Mouse (Mus musculus): ENCODE results near the gene Dnmt3a. TPM values are rescaled to one million over a fixed set of nuclear protein-coding genes. Genes with fewer than 3 reads are reported as not detected.

Dnmt3a gene
- polyA plus RNA-seq, 1 experiment = 12.6 TPM

DNA sequence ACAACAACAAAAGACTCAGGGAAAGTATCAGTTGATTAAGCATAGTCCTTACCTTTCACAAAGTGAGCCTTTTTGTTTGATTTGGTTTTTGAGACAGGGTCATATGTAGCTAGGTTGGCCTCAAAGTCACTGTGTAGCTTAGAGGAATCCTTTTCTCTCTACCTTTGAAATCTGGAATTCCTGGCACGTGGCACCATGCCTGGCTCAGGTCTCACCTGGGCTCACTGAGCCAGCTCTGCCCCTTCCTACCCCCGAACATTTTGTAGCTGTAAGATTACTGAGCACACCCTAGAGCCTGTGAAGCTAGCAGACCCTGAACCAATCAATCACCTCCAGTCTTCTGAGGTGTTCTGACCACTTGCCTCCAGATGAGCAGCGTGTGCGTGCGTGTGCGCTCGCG is 58.4 kb downstream of the Dnmt3a start:
- Histone ChIP-seq H3K4me1 (ENCODE audit: control insufficient read depth, insufficient read depth, insufficient read length, low read length) (peaks cover 18% of the 10 kb centered on the region), H3K4me3 (ENCODE audit: insufficient read depth, low read depth, low read length) (no peak overlapping the region)

DNA sequence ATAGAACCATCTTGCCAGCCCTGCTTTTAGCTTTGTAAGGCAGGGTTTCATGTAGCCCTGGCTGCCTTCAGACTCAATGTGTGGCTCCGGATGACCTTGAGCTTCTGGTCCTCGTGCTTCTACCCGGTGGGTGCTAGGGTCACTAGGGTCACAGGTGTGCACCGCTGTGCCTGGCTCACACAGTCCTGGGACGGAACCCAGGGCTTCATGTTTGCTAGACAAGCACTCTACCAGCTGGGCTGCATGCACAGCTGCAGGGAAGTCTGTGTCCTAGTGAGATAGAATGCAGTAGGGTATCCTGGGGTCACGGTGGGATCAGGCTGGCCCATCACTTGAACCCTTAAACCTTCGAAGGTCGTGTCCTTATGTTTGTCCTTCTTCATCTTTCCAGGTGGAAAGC is 59.8 kb downstream of the Dnmt3a start:
- H3K4me3 ChIP-seq (ENCODE audit: insufficient read depth, low read depth, low read length) = no peak overlapping the region
- peaks cover 10% of the 10 kb centered on the region for H3K4me1 ChIP-seq (ENCODE audit: control insufficient read depth, insufficient read depth, insufficient read length, low read length)
- no peak overlapping the region for H3K27ac ChIP-seq (replicated peaks; ENCODE audit: low read depth, low read length)

More for the DNA sequence above, 58.4 kb downstream of the Dnmt3a start:
- no peak overlapping the region for H3K27ac ChIP-seq (replicated peaks; ENCODE audit: low read depth, low read length)

DNA sequence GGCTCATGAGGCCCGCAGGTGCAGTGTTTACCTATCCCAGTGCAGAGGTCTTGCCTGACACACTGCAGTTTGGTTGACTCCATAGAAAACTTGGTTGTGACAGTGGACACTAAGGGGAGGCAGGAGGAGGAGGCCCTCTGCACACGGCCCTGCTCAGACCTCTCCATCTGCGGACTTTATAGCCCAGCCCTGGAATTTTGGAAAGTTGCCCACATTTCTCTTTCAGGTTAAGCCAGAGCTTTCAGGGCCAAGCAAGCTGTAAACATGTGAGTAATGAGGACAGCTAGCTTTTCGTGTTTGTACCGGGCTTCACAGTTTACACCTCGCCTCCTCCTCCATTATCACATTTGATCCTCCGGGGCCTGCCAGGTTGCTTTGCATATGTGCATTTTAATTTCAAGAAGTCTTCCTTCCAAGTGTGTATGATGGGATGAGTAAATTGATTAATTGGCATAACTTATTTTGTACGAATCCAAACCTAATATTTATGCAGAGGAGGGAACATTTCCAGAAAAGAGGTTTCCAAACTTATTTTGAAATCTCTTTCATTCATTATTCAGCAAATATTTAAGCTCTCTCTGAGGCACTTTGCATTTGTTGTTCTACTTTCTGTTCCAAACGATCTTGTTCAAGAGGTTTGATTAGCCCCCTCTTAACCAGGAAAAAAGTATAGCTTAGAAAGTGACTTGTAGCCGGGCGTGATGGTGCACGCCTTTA is 61.0 kb downstream of the Dnmt3a start:
- H3K4me3 ChIP-seq (ENCODE audit: insufficient read depth, low read depth, low read length) = no peak overlapping the region
- peaks cover 14% of the 10 kb centered on the region for H3K4me1 ChIP-seq (ENCODE audit: control insufficient read depth, insufficient read depth, insufficient read length, low read length)
- H3K27ac ChIP-seq (replicated peaks; ENCODE audit: low read depth, low read length) = no peak overlapping the region

DNA sequence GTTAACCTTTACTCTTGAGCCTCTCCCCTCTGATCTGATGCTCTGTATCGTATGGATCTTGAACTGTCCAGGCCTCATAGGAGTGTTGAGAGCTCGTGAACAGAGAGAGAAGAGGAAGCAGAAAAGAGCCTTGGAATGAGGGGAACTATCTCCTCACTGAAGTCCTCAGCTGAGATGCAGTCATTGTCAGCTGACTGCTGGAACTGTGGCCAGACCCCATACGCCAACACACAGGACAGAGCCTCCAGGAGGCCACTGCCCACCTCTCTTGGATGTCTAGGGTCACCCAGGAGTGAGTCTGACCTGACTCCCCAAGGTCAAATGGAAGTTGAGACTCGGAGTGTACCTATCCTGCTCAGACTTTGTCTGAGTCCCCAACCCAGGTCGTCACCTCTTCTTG is 62.3 kb downstream of the Dnmt3a start:
- peaks cover 27% of the 10 kb centered on the region for H3K4me1 ChIP-seq (ENCODE audit: control insufficient read depth, insufficient read depth, insufficient read length, low read length)
- peak overlapping the region; percentile 66 for H3K27ac ChIP-seq (replicated peaks; ENCODE audit: low read depth, low read length)
- no peak overlapping the region for H3K4me3 ChIP-seq (ENCODE audit: insufficient read depth, low read depth, low read length)

DNA sequence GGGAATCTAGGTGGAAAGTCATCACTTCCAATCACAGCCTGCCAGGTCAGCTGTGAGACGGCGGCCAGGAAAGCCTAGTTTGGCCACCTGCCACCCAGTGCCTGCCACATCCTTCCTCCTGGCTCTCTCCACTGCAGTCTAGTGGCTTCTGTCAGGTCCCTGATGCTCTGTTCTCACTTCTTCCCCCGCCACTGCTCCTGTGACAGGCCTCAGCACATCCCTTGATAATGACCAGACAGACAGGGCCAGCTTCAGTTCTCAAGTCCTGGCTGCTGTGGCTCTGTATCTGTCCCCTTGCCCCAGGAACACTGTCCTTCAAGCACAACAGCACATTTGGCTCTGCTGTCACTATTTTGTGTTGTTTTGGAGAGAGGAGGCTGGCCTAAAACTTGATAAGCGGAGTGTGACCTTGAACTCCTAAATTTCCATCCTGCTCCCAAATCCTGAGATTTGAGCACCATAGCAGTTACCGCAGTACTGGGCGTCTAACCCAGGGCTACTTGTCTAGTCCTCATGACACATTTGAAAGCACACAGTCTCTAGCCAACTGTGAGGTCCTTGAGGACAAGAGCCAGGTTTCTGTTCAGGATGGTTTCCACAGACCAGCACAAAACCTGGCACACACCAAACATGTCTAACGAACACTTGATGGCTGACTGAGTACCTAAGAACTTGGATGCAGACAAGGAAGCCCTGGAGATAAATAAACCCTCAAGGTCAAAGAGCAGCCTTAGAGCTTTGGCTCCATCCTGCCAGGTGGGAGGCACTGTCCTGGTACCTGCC is 63.1 kb downstream of the Dnmt3a start:
- peaks cover 32% of the 10 kb centered on the region for H3K4me1 ChIP-seq (ENCODE audit: control insufficient read depth, insufficient read depth, insufficient read length, low read length)
- peak overlapping the region; percentile 66 for H3K27ac ChIP-seq (replicated peaks; ENCODE audit: low read depth, low read length)
- H3K4me3 ChIP-seq (ENCODE audit: insufficient read depth, low read depth, low read length) = no peak overlapping the region

GRCm38 (mm10) chr12:3870024-3870423 is 64.2 kb downstream of the Dnmt3a start:
- H3K4me3 ChIP-seq (ENCODE audit: insufficient read depth, low read depth, low read length) = no peak overlapping the region
- 0 out of 2 replicates have a peak overlapping the region, but pooled peaks have one; percentile 27 for H3K27ac ChIP-seq (replicated peaks; ENCODE audit: low read depth, low read length)
- H3K4me1 ChIP-seq (ENCODE audit: control insufficient read depth, insufficient read depth, insufficient read length, low read length) = peaks cover 34% of the 10 kb centered on the region

DNA sequence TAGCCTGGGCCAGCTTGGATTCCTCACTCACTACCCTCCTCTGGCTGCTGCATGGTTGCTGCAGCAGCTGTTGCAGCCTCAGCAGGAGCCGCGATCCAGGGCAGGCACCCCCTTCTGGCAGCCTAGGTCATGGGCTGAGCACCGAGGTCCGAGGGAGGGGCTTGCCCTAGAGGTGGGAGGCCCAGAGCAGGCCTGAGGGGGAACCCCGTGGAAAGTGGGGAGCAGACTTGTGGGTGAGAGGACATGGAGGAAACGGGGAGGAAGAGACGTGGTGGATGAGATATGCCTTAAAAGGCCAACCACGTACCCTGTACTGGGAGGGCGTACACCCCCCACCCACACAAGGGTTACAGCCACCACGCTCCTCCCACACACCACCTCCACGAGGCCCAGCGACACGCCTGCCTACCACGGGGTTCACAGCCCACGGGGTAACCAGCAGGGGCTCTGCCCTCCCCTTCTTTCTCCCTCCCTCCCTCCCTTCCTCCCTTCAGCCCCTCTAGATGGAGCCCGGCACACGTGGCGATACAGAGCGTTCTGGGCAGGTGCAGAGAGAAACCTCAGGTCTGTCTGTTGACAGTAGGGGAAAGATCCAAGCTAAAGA is 65.2 kb downstream of the Dnmt3a start:
- H3K4me1 ChIP-seq (ENCODE audit: control insufficient read depth, insufficient read depth, insufficient read length, low read length) = peaks cover 34% of the 10 kb centered on the region
- H3K4me3 ChIP-seq (ENCODE audit: insufficient read depth, low read depth, low read length) = no peak overlapping the region
- H3K27ac ChIP-seq (replicated peaks; ENCODE audit: low read depth, low read length) = peak overlapping the region; percentile 19; the same call in 1 of the 2 replicates

- Histone ChIP-seq H3K27ac (replicated peaks; ENCODE audit: low read depth, low read length) (peak overlapping the region; percentile 43; the same call in 1 of the 2 replicates), H3K4me1 (ENCODE audit: control insufficient read depth, insufficient read depth, insufficient read length, low read length) (peaks cover 32% of the 10 kb centered on the region)
Measured at GRCm38 (mm10) chr12:3871637-3872036, 65.8 kb downstream of the Dnmt3a start.

DNA sequence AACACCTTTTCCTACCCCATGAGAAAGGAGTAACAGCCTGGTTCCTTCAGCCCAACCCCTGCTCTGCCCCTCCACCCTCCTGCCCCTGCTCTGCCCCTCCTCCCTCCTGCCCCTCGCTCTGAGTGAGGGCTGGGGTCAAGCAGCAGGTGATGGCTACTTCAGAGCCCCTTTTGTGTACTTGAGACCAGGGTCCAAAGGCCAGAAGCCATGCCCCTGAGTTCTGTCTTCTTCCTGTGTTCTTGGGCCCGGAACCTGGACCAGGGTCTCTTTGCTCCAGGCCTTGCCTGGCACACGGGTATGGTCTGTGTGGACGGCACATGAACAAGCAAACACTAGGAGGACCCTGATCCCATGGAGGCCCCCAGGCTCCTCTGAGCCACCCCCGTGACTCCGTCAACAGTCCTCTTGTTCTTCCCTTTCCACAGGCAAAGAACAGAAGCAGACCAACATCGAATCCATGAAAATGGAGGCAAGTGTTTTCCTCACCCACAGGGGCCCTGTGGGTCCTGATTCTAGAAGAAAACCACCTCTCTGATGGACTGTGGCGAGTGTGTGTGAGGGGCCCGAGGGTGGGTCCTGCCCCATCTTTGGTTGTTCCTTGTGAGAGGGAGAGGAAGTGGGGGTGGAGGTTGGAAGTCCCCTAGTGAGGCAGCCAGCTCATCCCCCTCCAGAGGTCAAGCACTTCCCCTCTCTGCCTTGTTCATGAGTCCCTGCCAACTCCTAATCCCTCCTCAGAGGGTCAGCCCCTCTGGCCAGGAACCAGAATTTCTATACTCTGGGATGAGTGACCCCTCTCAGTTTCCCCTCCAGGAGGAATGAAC is 66.8 kb downstream of the Dnmt3a start:
- Histone ChIP-seq H3K27ac (replicated peaks; ENCODE audit: low read depth, low read length) (peak overlapping the region; percentile 77), H3K4me3 (ENCODE audit: insufficient read depth, low read depth, low read length) (no peak overlapping the region), H3K4me1 (ENCODE audit: control insufficient read depth, insufficient read depth, insufficient read length, low read length) (peaks cover 32% of the 10 kb centered on the region)

More at GRCm38 (mm10) chr12:3871637-3872036, 65.8 kb downstream of the Dnmt3a start:
- H3K4me3 ChIP-seq (ENCODE audit: insufficient read depth, low read depth, low read length) = no peak overlapping the region

DNA sequence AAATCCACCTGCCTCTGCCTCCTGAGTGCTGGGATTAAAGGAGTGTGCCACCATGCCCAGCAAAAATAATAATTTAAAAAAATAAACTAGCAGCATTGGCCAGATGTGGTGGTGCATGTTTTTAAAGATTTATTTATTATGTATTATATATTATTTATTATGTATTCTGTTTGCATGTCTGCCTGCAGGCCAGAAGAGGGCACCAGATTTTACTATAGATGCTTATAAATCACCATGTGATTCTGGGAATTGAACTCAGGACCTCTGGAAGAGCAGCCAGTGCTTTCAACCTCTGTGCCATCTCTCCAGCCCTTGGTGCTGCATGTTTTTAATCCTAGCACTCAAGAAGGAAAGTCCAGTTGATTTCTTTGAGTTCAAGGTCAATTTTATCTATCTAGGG is 69.7 kb downstream of the Dnmt3a start:
- peaks cover 25% of the 10 kb centered on the region for H3K4me1 ChIP-seq (ENCODE audit: control insufficient read depth, insufficient read depth, insufficient read length, low read length)
- no peak overlapping the region for H3K27ac ChIP-seq (replicated peaks; ENCODE audit: low read depth, low read length)
- H3K4me3 ChIP-seq (ENCODE audit: insufficient read depth, low read depth, low read length) = no peak overlapping the region

- peaks cover 14% of the 10 kb centered on the region for H3K4me1 ChIP-seq (ENCODE audit: control insufficient read depth, insufficient read depth, insufficient read length, low read length)
- no peak overlapping the region for H3K27ac ChIP-seq (replicated peaks; ENCODE audit: low read depth, low read length)
- no peak overlapping the region for H3K4me3 ChIP-seq (ENCODE audit: insufficient read depth, low read depth, low read length)
Measured at GRCm38 (mm10) chr12:3877376-3877775, 71.6 kb downstream of the Dnmt3a start.

GRCm38 (mm10) chr12:3881474-3881873 is 75.7 kb downstream of the Dnmt3a start:
- no peak overlapping the region for H3K4me3 ChIP-seq (ENCODE audit: insufficient read depth, low read depth, low read length)
- H3K4me1 ChIP-seq (ENCODE audit: control insufficient read depth, insufficient read depth, insufficient read length, low read length) = peaks cover 8% of the 10 kb centered on the region
- no peak overlapping the region for H3K27ac ChIP-seq (replicated peaks; ENCODE audit: low read depth, low read length)

DNA sequence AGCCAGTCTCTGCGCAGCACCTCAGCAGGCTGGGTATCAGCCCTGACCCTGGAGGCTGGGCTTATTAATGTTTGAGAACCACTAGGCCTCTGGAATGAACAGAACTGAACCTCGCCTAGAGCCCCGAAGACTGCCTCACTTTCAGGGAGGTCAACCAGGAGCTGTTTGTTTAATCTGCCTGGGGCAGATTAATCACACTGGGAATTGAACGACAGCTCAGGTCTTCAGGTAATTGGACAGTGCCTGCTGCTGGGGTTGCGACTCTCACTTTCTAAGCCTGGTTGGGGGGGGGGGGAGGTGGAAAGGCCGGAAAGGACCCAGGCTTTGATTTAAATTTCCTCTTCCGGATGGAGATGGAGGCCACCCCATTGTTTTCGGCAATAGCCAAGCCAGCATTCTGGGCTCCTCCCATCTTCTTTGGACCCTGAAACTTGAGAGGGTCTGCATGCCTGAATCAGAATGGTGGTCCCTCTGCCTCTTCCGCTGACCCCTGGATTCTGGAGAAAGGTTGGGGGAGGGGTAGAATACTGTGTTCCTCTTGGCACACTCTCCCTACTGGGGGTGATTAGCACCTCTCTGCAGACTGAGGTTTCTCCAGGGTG is 79.2 kb downstream of the Dnmt3a start:
- Histone ChIP-seq H3K27ac (replicated peaks; ENCODE audit: low read depth, low read length) (no peak overlapping the region), H3K4me1 (ENCODE audit: control insufficient read depth, insufficient read depth, insufficient read length, low read length) (peaks cover 11% of the 10 kb centered on the region), H3K4me3 (ENCODE audit: insufficient read depth, low read depth, low read length) (no peak overlapping the region)

DNA sequence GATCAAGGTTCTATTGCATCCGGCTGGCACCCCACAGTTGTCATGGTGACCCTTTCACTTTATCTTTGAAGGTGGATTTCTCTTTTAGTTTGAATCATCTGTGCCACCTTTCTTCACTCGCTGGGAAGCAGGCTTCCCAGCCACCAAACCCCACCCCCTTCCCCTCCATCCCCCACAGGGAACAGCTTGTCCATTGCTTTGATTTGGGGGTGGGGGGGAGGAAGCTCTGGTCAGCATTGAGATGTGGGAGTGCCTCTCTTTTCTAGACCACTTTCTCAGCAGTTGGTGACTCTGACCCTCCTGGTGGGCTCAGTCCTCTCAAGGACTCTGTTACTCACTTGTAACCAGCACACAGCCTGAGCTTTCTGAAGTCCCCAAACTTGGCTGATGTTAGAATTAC is 80.8 kb downstream of the Dnmt3a start:
- Histone ChIP-seq H3K4me1 (ENCODE audit: control insufficient read depth, insufficient read depth, insufficient read length, low read length) (peaks cover 11% of the 10 kb centered on the region), H3K4me3 (ENCODE audit: insufficient read depth, low read depth, low read length) (no peak overlapping the region), H3K27ac (replicated peaks; ENCODE audit: low read depth, low read length) (no peak overlapping the region)

All from brown adipose tissue, adult 24 weeks (tissue).